Mouse (Mus musculus): ENCODE data around the gene 6330403K07Rik.

The 6330403K07Rik gene

GRCm38 (mm10) chr11:70982557-70983228 lies 50.6 kb downstream of the 6330403K07Rik start, which contains the start of gene C1qbp:
Gene C1qbp, minus strand, starts transcription at chr11:70983026.
- peak; percentile 97 for DNase-seq (ENCODE audit: low read depth, low spot score)

GRCm38 (mm10) chr11:70982030-70982429 lies 51.3 kb downstream of the 6330403K07Rik start:
- DNase-seq (ENCODE audit: low read depth, low spot score) = no peak

Data from brain, adult 2 months (tissue).